Mouse (Mus musculus) kidney, adult 2 months (tissue): ENCODE measurements around the gene Olfr1110.

Source experiments
- CTCF ChIP-seq: fragments of 200-500 bp; conservative IDR thresholded peaks from 2 replicates; pipeline ENCODE4 v1.5.1; 2011; ENCODE audit warnings: low read depth, mild to moderate bottlenecking, control low read depth, low read length, moderate library complexity, mixed read lengths; ENCODE audit not compliant: insufficient read depth, insufficient read length
- POLR2A ChIP-seq: fragments of 200-500 bp; IDR thresholded peaks from one replicate; pipeline ENCODE4 v1.6.1; 2011; ENCODE audit warnings: low read depth, low read length, control low read depth

- TF ChIP-seq CTCF = no peak
- no peak for TF ChIP-seq POLR2A
Observed at GRCm38 (mm10) chr2:87114467-87114866, 25.6 kb downstream of the Olfr1110 start, which contains the start of gene Olfr259.
